Mouse (Mus musculus): ENCODE measurements around the gene Tecpr2. TPM values are rescaled to one million over a fixed set of nuclear protein-coding genes. Genes with fewer than 3 reads are reported as not detected.

Tecpr2 gene
- total and polyA plus RNA-seq, 3 experiments = 5.8 to 5.9 TPM; not detected in 1

- no peak overlapping the region for H3K4me3 ChIP-seq (ENCODE audit: control insufficient read depth in 1 of 2, insufficient read depth in 1 of 2, low read depth in 2 of 2, low read length in 2 of 2)
- no peak overlapping the region for H3K9ac ChIP-seq (ENCODE audit: control insufficient read depth, low read depth, low read length, poor library complexity, severe bottlenecking)
- peaks cover 7% of the 10 kb centered on the region for H3K79me2 ChIP-seq (ENCODE audit: control insufficient read depth, insufficient read depth, low read length, poor library complexity)
- no peaks in the 10 kb centered on the region for H3K27me3 ChIP-seq (ENCODE audit: control insufficient read depth in 1 of 2, insufficient read depth in 2 of 2, low read length in 2 of 2)
- no peak for DNase-seq (ENCODE audit: low read depth, low spot score)
- H3K4me1 ChIP-seq (ENCODE audit: control insufficient read depth in 1 of 2, insufficient read depth in 2 of 2, low read length in 2 of 2) = peaks cover 4 to 8% of the 10 kb centered on the region in 2 experiments; a peak in 2 of 4 replicates
- no peaks in the 10 kb centered on the region for H3K36me3 ChIP-seq (ENCODE audit: control insufficient read depth in 1 of 2, insufficient read depth in 2 of 2, low read length in 2 of 2)
- TF ChIP-seq ZMIZ1 (IDR thresholded peaks at IDR 0.05; ENCODE audit: low read depth, low read length) (no peak), E2F4 (IDR thresholded peaks at IDR 0.05; ENCODE audit: borderline replicate concordance, low read depth, low read length) (no peak), MXI1 (IDR thresholded peaks at IDR 0.05; ENCODE audit: low read depth, low read length) (no peak), CHD1 (IDR thresholded peaks at IDR 0.05; ENCODE audit: low read depth, low read length) (no peak), KAT2A (conservative IDR thresholded peaks at IDR 0.05; ENCODE audit: low read depth, low read length) (no peak), ZC3H11A (IDR thresholded peaks at IDR 0.05; ENCODE audit: low read depth, low read length) (no peak), TBP (IDR thresholded peaks at IDR 0.05; ENCODE audit: low read depth, low read length) (no peak), UBTF (IDR thresholded peaks at IDR 0.05; ENCODE audit: borderline replicate concordance, insufficient read depth, low read depth, low read length) (no peak), TAL1 (IDR thresholded peaks at IDR 0.05; ENCODE audit: low read length) (no peak), POLR2AphosphoS5 (IDR thresholded peaks at IDR 0.05; ENCODE audit: borderline replicate concordance, low read depth, low read length) (no peak), MYC (IDR thresholded peaks at IDR 0.05; ENCODE audit: low read depth, low read length) (no peak), ZNF384 (IDR thresholded peaks at IDR 0.05; ENCODE audit: low read depth, low read length) (no peak), GATA1 (IDR thresholded peaks at IDR 0.05; ENCODE audit: low read depth, low read length) (no peak), GABPA (IDR thresholded peaks at IDR 0.05; ENCODE audit: low read depth, low read length) (no peak), MEF2A (IDR thresholded peaks at IDR 0.05; ENCODE audit: extremely low read depth, insufficient replicate concordance, low read depth, low read length, poor library complexity, severe bottlenecking) (no peak), RCOR1 (IDR thresholded peaks at IDR 0.05; ENCODE audit: low read depth, low read length) (no peak)
- H3K27ac ChIP-seq (ENCODE audit: control insufficient read depth, low read depth, low read length) = no peak overlapping the region
- H3K9me3 ChIP-seq (replicated peaks; ENCODE audit: insufficient read depth, low read length) = no peaks in the 10 kb centered on the region
These were observed 94.0 kb downstream of the Tecpr2 start for GRCm38 (mm10) chr12:110983083-110983482.

- no peak for DNase-seq (ENCODE audit: low read depth, low spot score)
- H3K9ac ChIP-seq (ENCODE audit: control insufficient read depth, low read depth, low read length, poor library complexity, severe bottlenecking) = no peak overlapping the region
- TF ChIP-seq MAX (IDR thresholded peaks at IDR 0.05; ENCODE audit: low read length) (no peak), TAL1 (IDR thresholded peaks at IDR 0.05; ENCODE audit: low read length) (no peak), JUND (IDR thresholded peaks at IDR 0.05; ENCODE audit: low read depth, low read length) (no peak), TCF12 (IDR thresholded peaks at IDR 0.05; ENCODE audit: low read depth, low read length) (0 out of 2 replicates have a peak, but pooled peaks have one; percentile 10)
These were observed 94.7 kb downstream of the Tecpr2 start for GRCm38 (mm10) chr12:110983714-110984113.

More at GRCm38 (mm10) chr12:110983714-110984113, 94.7 kb downstream of the Tecpr2 start:
- H3K27me3 ChIP-seq (ENCODE audit: control insufficient read depth in 1 of 2, insufficient read depth in 2 of 2, low read length in 2 of 2) = no peaks in the 10 kb centered on the region
- H3K27ac ChIP-seq (ENCODE audit: control insufficient read depth, low read depth, low read length) = no peak overlapping the region
- H3K36me3 ChIP-seq (ENCODE audit: control insufficient read depth in 1 of 2, insufficient read depth in 2 of 2, low read length in 2 of 2) = no peaks in the 10 kb centered on the region
- H3K79me2 ChIP-seq (ENCODE audit: control insufficient read depth, insufficient read depth, low read length, poor library complexity) = peaks cover under 1% of the 10 kb centered on the region; the same call in 1 of the 2 replicates
- no peak overlapping the region for H3K4me3 ChIP-seq (ENCODE audit: control insufficient read depth in 1 of 2, insufficient read depth in 1 of 2, low read depth in 2 of 2, low read length in 2 of 2)
- no peaks in the 10 kb centered on the region for H3K9me3 ChIP-seq (replicated peaks; ENCODE audit: insufficient read depth, low read length)
- H3K4me1 ChIP-seq (ENCODE audit: control insufficient read depth in 1 of 2, insufficient read depth in 2 of 2, low read length in 2 of 2) = peaks cover 4 to 7% of the 10 kb centered on the region in 2 experiments; a peak in 1 of 4 replicates

All from MEL (cell line).